Mouse (Mus musculus) C2C12 (cell line): ENCODE measurements at regions not wholly inside any gene's neighbourhood (a gene's known extent, or its start where the extent isn't known, plus 50 kb on each side); places are given as distances from the start of the nearest gene placed in this dataset.
"Not testable (repeated sequence)": the region's sequence is repeated elsewhere in the genome, so short reads cannot be mapped to it uniquely, and the experiment has no call there.

Experiments used
- H3K27me3 ChIP-seq: one replicate; pipeline ENCODE4 v1.6.1; 2011; ENCODE audit not compliant: control insufficient read depth, insufficient read depth, insufficient read length
- H3K36me3 ChIP-seq: one replicate; pipeline ENCODE4 v1.6.1; 2011; ENCODE audit not compliant: control insufficient read depth, insufficient read depth
- H3K4me3 ChIP-seq: one replicate; pipeline ENCODE4 v1.5.1; 2011; ENCODE audit warnings: mild to moderate bottlenecking, control low read depth; ENCODE audit not compliant: poor library complexity, insufficient read depth, severe bottlenecking
- H3K79me2 ChIP-seq: one replicate; pipeline ENCODE4 v1.6.1; 2011; ENCODE audit not compliant: control insufficient read depth, insufficient read depth
- H3K79me3 ChIP-seq: one replicate; pipeline ENCODE4 v1.6.1; 2011; ENCODE audit warnings: low read depth, control low read depth
- H3ac ChIP-seq: one replicate; pipeline ENCODE3; 2011; ENCODE audit warnings: low read depth; ENCODE audit not compliant: control insufficient read depth, insufficient read length
- CEBPB ChIP-seq: IDR thresholded peaks from one replicate; pipeline ENCODE4 v1.6.1; 2011; ENCODE audit warnings: low read depth, mild to moderate bottlenecking, control low read depth, moderate library complexity
- CTCF ChIP-seq: IDR thresholded peaks from one replicate; pipeline ENCODE4 v1.5.1; 2011; ENCODE audit not compliant: control insufficient read depth, insufficient read depth, insufficient read length
- FOSL1 ChIP-seq: IDR thresholded peaks from one replicate; pipeline ENCODE4 v1.8.0; 2011; ENCODE audit warnings: mild to moderate bottlenecking, low read length; ENCODE audit not compliant: poor library complexity, insufficient read depth, severe bottlenecking
- MAX ChIP-seq: IDR thresholded peaks from one replicate; pipeline ENCODE4 v1.6.1; 2011; ENCODE audit warnings: mild to moderate bottlenecking, control low read depth
- MYOD1 ChIP-seq: IDR thresholded peaks from one replicate; pipeline ENCODE4 v1.6.1; 2011; ENCODE audit warnings: low read depth; ENCODE audit not compliant: control insufficient read depth, insufficient read length
- MYOG ChIP-seq: IDR thresholded peaks from one replicate; pipeline ENCODE4 v1.6.1; 2011; ENCODE audit not compliant: control insufficient read depth, insufficient read length; ENCODE audit errors: extremely low read depth
- USF1 ChIP-seq: IDR thresholded peaks from one replicate; pipeline ENCODE4 v1.6.1; 2011; ENCODE audit warnings: low read depth, mild to moderate bottlenecking, control low read depth, moderate library complexity

GRCm38 (mm10) chr14:87261726-87262125 is 120.7 kb upstream of the Diaph3 start:
- no peaks in the 10 kb centered on the region for H3K36me3 ChIP-seq
- no peak overlapping the region for H3ac ChIP-seq
- TF ChIP-seq CEBPB: no peak
- no peak for TF ChIP-seq MYOD1
- no peak for TF ChIP-seq FOSL1
- no peaks in the 10 kb centered on the region for H3K27me3 ChIP-seq
- H3K4me3 ChIP-seq: no peak overlapping the region
- H3K79me2 ChIP-seq: no peaks in the 10 kb centered on the region
- H3K79me3 ChIP-seq: no peaks in the 10 kb centered on the region

- Histone ChIP-seq H3K27me3 (no peaks in the 10 kb centered on the region), H3ac (no peak overlapping the region), H3K79me3 (no peaks in the 10 kb centered on the region), H3K36me3 (no peaks in the 10 kb centered on the region), H3K4me3 (no peak overlapping the region), H3K79me2 (no peaks in the 10 kb centered on the region)
- TF ChIP-seq CTCF (no peak), MAX (no peak), MYOG (no peak), USF1 (no peak), FOSL1 (no peak), CEBPB (no peak), MYOD1 (no peak)
Measured at GRCm38 (mm10) chr14:87264826-87265225, 123.8 kb upstream of the Diaph3 start.

GRCm38 (mm10) chr14:87266309-87266708 is 125.3 kb upstream of the Diaph3 start:
- Histone ChIP-seq H3K36me3 (no peaks in the 10 kb centered on the region), H3K27me3 (no peaks in the 10 kb centered on the region)

GRCm38 (mm10) chr14:87289266-87289665 is 127.2 kb upstream of the Tdrd3 start:
- not testable (repeated sequence) for H3ac ChIP-seq, H3K27me3 ChIP-seq, H3K79me2 ChIP-seq, H3K4me3 ChIP-seq, H3K36me3 ChIP-seq, H3K79me3 ChIP-seq

More at GRCm38 (mm10) chr14:87266309-87266708, 125.3 kb upstream of the Diaph3 start:
- Histone ChIP-seq H3K79me3 (no peaks in the 10 kb centered on the region), H3K4me3 (no peak overlapping the region), H3ac (no peak overlapping the region), H3K79me2 (no peaks in the 10 kb centered on the region)
- TF ChIP-seq FOSL1: no peak
- no peak for TF ChIP-seq MAX
- no peak for TF ChIP-seq MYOG
- TF ChIP-seq USF1: no peak
- TF ChIP-seq CEBPB: no peak
- no peak for TF ChIP-seq MYOD1
- TF ChIP-seq CTCF: no peak

- TF ChIP-seq FOSL1 (no peak), USF1 (no peak)
- Histone ChIP-seq H3ac (no peak overlapping the region), H3K79me2 (no peaks in the 10 kb centered on the region), H3K4me3 (no peak overlapping the region), H3K79me3 (no peaks in the 10 kb centered on the region), H3K36me3 (no peaks in the 10 kb centered on the region), H3K27me3 (no peaks in the 10 kb centered on the region)
Measured at GRCm38 (mm10) chr14:87289708-87290243, 126.7 kb upstream of the Tdrd3 start.

- H3K27me3 ChIP-seq: peaks cover 4% of the 10 kb centered on the region
- TF ChIP-seq FOSL1: no peak
- TF ChIP-seq CEBPB: no peak
- no peak for TF ChIP-seq MYOD1
- no peak for TF ChIP-seq CTCF
- no peak for TF ChIP-seq MYOG
- TF ChIP-seq MAX: no peak
- TF ChIP-seq USF1: no peak
- H3K79me3 ChIP-seq: no peaks in the 10 kb centered on the region
- no peak overlapping the region for H3K4me3 ChIP-seq
- H3ac ChIP-seq: no peak overlapping the region
- no peaks in the 10 kb centered on the region for H3K79me2 ChIP-seq
- H3K36me3 ChIP-seq: no peaks in the 10 kb centered on the region
Measured at GRCm38 (mm10) chr14:87295206-87295605, 121.2 kb upstream of the Tdrd3 start.
